Mouse (Mus musculus) myocyte (in vitro differentiated cells): ENCODE results near the gene A730046J19Rik. TPM values are rescaled to one million over a fixed set of nuclear protein-coding genes. Genes with fewer than 3 reads are reported as not detected.

Experiments
- H3K27me3 ChIP-seq: one replicate; pipeline ENCODE4 v1.6.1; 2011; ENCODE audit not compliant: control insufficient read depth, insufficient read depth, insufficient read length
- H3K36me3 ChIP-seq: one replicate; pipeline ENCODE4 v1.6.1; 2011; ENCODE audit not compliant: control insufficient read depth, insufficient read depth
- H3K4me2 ChIP-seq: one replicate; pipeline ENCODE4 v1.6.1; 2011; ENCODE audit warnings: low read depth, control low read depth
- H3K4me3 ChIP-seq: one replicate; pipeline ENCODE4 v1.5.1; 2011; ENCODE audit warnings: mild to moderate bottlenecking, control low read depth, moderate library complexity
- H3K79me2 ChIP-seq: one replicate; pipeline ENCODE4 v1.6.1; 2011; ENCODE audit not compliant: control insufficient read depth, insufficient read depth
- H3ac ChIP-seq: one replicate; pipeline ENCODE4 v1.6.1; 2011; ENCODE audit not compliant: control insufficient read depth, insufficient read length
- CEBPB ChIP-seq: IDR thresholded peaks from 2 replicates; pipeline ENCODE4 v1.6.1; 2011; ENCODE audit warnings: mild to moderate bottlenecking, moderate library complexity; ENCODE audit not compliant: poor library complexity, insufficient read depth, severe bottlenecking
- E2F4 ChIP-seq: IDR thresholded peaks from one replicate; pipeline ENCODE4 v1.6.1; 2011; ENCODE audit warnings: mild to moderate bottlenecking, control low read depth, moderate library complexity; ENCODE audit not compliant: insufficient read depth
- MAX ChIP-seq: IDR thresholded peaks from one replicate; pipeline ENCODE4 v1.6.1; 2011; ENCODE audit warnings: low read depth, mild to moderate bottlenecking, control low read depth
- MYOD1 ChIP-seq, 3 experiments: IDR thresholded peaks; one replicate each; pipeline ENCODE4 v1.6.1; 2011; ENCODE audit warnings: control low read depth in 2 of 3, low read depth in 2 of 3, mild to moderate bottlenecking in 2 of 3, moderate library complexity in 1 of 3; ENCODE audit not compliant: insufficient read length in 2 of 3, control insufficient read depth in 1 of 3
- POLR2A ChIP-seq: IDR thresholded peaks from one replicate; pipeline ENCODE4 v1.6.1; 2011; ENCODE audit warnings: low read depth, mild to moderate bottlenecking, control low read depth, moderate library complexity; ENCODE audit not compliant: insufficient read length
- POLR2AphosphoS2 ChIP-seq: IDR thresholded peaks from one replicate; pipeline ENCODE4 v1.6.1; 2011; ENCODE audit warnings: low read depth, control low read depth; ENCODE audit not compliant: insufficient read length
- REST ChIP-seq: IDR thresholded peaks from one replicate; pipeline ENCODE4 v1.6.1; 2011; ENCODE audit warnings: mild to moderate bottlenecking, control low read depth, moderate library complexity; ENCODE audit not compliant: insufficient read depth, insufficient read length
- SRF ChIP-seq: IDR thresholded peaks from one replicate; pipeline ENCODE4 v1.6.1; 2011; ENCODE audit warnings: low read depth; ENCODE audit not compliant: control insufficient read depth, insufficient read length
- TCF3 ChIP-seq: IDR thresholded peaks from one replicate; pipeline ENCODE4 v1.6.1; 2011; ENCODE audit warnings: low read depth, control low read depth; ENCODE audit not compliant: insufficient read length
- USF1 ChIP-seq: IDR thresholded peaks from one replicate; pipeline ENCODE4 v1.6.1; 2011; ENCODE audit warnings: low read depth, mild to moderate bottlenecking, control low read depth, moderate library complexity
- polyA plus RNA-seq: library from polyadenylated mRNA; unstranded; fragments of >200 nt; fragmentation: generic; extraction: Trizol; gene quantifications from one replicate; pipeline ENCODE4 v1.2.1, GENCODE M21; 2012; ENCODE audit warnings: missing spikeins

Gene A730046J19Rik
- polyA plus RNA-seq, 1 experiment: not detected

- TF ChIP-seq E2F4 (no peak), POLR2AphosphoS2 (no peak), SRF (no peak), USF1 (no peak), MAX (no peak), CEBPB (no peak), POLR2A (no peak), REST (no peak), MYOD1 (IDR thresholded peaks at IDR 0.05; ENCODE audit: control insufficient read depth in 1 of 3, insufficient read length in 2 of 3, low read depth in 2 of 3) (no peak), TCF3 (no peak)
- Histone ChIP-seq H3K36me3 (no peaks in the 10 kb centered on the region), H3ac (no peak overlapping the region), H3K27me3 (no peaks in the 10 kb centered on the region), H3K4me2 (peak overlapping the region; percentile 12), H3K79me2 (no peaks in the 10 kb centered on the region), H3K4me3 (no peak overlapping the region)
These were observed 9.4 kb downstream of the A730046J19Rik start for GRCm38 (mm10) chrX:144162936-144163335.

Other genes starting within 250 kb of the A730046J19Rik start
- gene Dcx, start 220.4 kb upstream of the A730046J19Rik start, polyA plus RNA-seq: 0.02 TPM
- gene Alg13, start 164.1 kb downstream of the A730046J19Rik start, polyA plus RNA-seq: 3.6 TPM